Mouse (Mus musculus): ENCODE results near the gene Creb5.

GRCm38 (mm10) chr6:53563546-53564185 lies 276.6 kb downstream of the Creb5 start:
- TF ChIP-seq CTCF (IDR thresholded peaks at IDR 0.05; ENCODE audit: insufficient read depth, low read length) (no peak), POLR2A (IDR thresholded peaks at IDR 0.05; ENCODE audit: borderline replicate concordance, extremely low read depth, low read depth, low read length) (no peak)

Data from lung, adult 2 months (tissue).